Mouse (Mus musculus) kidney, embryonic 15.5 days (tissue): ENCODE measurements around the gene Nfat5. TPM values are rescaled to one million over a fixed set of nuclear protein-coding genes. Genes with fewer than 3 reads are reported as not detected.

Experiments
- polyA plus RNA-seq: library from polyadenylated mRNA; unstranded; fragments of >200 nt; fragmentation: Nextera tagmentation; extraction: Ambion mirVana; gene quantifications from 2 replicates; pipeline ENCODE4 v1.2.1, GENCODE M21; 2015

The Nfat5 gene
- polyA plus RNA-seq, 1 experiment from 2014 or later = 29.3 TPM

Other genes with a start within 250 kb of the Nfat5 start
- gene Pdf, start 244.9 kb upstream of the Nfat5 start, polyA plus RNA-seq = 57.8 and 60.5 TPM in 2 replicates
- gene Cog8, start 236.8 kb upstream of the Nfat5 start, polyA plus RNA-seq = 38.2 and 40.1 TPM in 2 replicates
- 92.7 and 97.7 TPM in 2 replicates for gene Nip7, start 236.6 kb upstream of the Nfat5 start, polyA plus RNA-seq
- gene Tmed6, start 227.8 kb upstream of the Nfat5 start, polyA plus RNA-seq = 23.2 and 23.8 TPM in 2 replicates
- 17.5 and 18.2 TPM in 2 replicates for gene Terf2, start 196.9 kb upstream of the Nfat5 start, polyA plus RNA-seq
- 131 and 133 TPM in 2 replicates for gene Cyb5b, start 142.8 kb upstream of the Nfat5 start, polyA plus RNA-seq
- 10.7 and 11.5 TPM in 2 replicates for gene Nqo1, start 109.7 kb downstream of the Nfat5 start, polyA plus RNA-seq
- 86.1 and 89.0 TPM in 2 replicates for gene Nob1, start 131.6 kb downstream of the Nfat5 start, polyA plus RNA-seq
- 42.0 and 50.4 TPM in 2 replicates for gene Wwp2, start 142.9 kb downstream of the Nfat5 start, polyA plus RNA-seq